Mouse (Mus musculus): Measurements from ENCODE around the gene Dennd4c. TPM values are rescaled to one million over a fixed set of nuclear protein-coding genes. Genes with fewer than 3 reads are reported as not detected.

Gene Dennd4c
- total and polyA plus RNA-seq, 3 experiments = 4.0 to 4.6 (median 4.2) TPM

Other genes starting within 250 kb of the Dennd4c start
- not detected in 2 replicates for gene Saxo1, start 190.2 kb upstream of the Dennd4c start, total RNA-seq (2012; rRNA removed)
- not detected in 2 replicates for gene Saxo1, start 190.2 kb upstream of the Dennd4c start, total RNA-seq (2014; rRNA removed)
- gene Saxo1, start 190.2 kb upstream of the Dennd4c start, polyA plus RNA-seq (2012; ENCODE audit: insufficient read length, low read depth) = not detected in 2 replicates
- 12.3 and 13.6 TPM in 2 replicates for gene Rraga, start 172.9 kb upstream of the Dennd4c start, total RNA-seq (2012; rRNA removed)
- 29.3 and 38.3 TPM in 2 replicates for gene Rraga, start 172.9 kb upstream of the Dennd4c start, total RNA-seq (2014; rRNA removed)
- gene Rraga, start 172.9 kb upstream of the Dennd4c start, polyA plus RNA-seq (2012; ENCODE audit: insufficient read length, low read depth) = 87.3 and 96.2 TPM in 2 replicates
- 35.9 and 39.0 TPM in 2 replicates for gene Haus6, start 136.5 kb upstream of the Dennd4c start, total RNA-seq (2012; rRNA removed)
- gene Haus6, start 136.5 kb upstream of the Dennd4c start, total RNA-seq (2014; rRNA removed) = 23.4 and 25.5 TPM in 2 replicates
- 23.3 and 26.3 TPM in 2 replicates for gene Haus6, start 136.5 kb upstream of the Dennd4c start, polyA plus RNA-seq (2012; ENCODE audit: insufficient read length, low read depth)
- 28.9 and 44.9 TPM in 2 replicates for gene Plin2, start 78.5 kb upstream of the Dennd4c start, total RNA-seq (2012; rRNA removed)
- 13.4 and 13.6 TPM in 2 replicates for gene Plin2, start 78.5 kb upstream of the Dennd4c start, total RNA-seq (2014; rRNA removed)
- gene Plin2, start 78.5 kb upstream of the Dennd4c start, polyA plus RNA-seq (2012; ENCODE audit: insufficient read length, low read depth) = 22.9 and 25.6 TPM in 2 replicates
- 3,137 and 3,171 TPM in 2 replicates for gene Rps6, start 108.9 kb downstream of the Dennd4c start, total RNA-seq (2012; rRNA removed)
- gene Rps6, start 108.9 kb downstream of the Dennd4c start, total RNA-seq (2014; rRNA removed) = 3,620 and 3,826 TPM in 2 replicates
- 1,709 and 2,128 TPM in 2 replicates for gene Rps6, start 108.9 kb downstream of the Dennd4c start, polyA plus RNA-seq (2012; ENCODE audit: insufficient read length, low read depth)
- gene Acer2, start 125.8 kb downstream of the Dennd4c start, total RNA-seq (2012; rRNA removed) = 0.13 and 0.17 TPM in 2 replicates
- gene Acer2, start 125.8 kb downstream of the Dennd4c start, total RNA-seq (2014; rRNA removed) = 0.09 and 0.22 TPM in 2 replicates
- 0.16 and 0.29 TPM in 2 replicates for gene Acer2, start 125.8 kb downstream of the Dennd4c start, polyA plus RNA-seq (2012; ENCODE audit: insufficient read length, low read depth)